Mouse (Mus musculus) small intestine, adult 2 months (tissue): Measurements from ENCODE around the gene Nr3c2.

ENCODE experiments used
- CTCF ChIP-seq: fragments of 200-500 bp; IDR thresholded peaks from 2 replicates; pipeline ENCODE4 v1.5.1; 2012; ENCODE audit warnings: low read depth, mild to moderate bottlenecking, control low read depth, inconsistent platforms, low read length, moderate library complexity, mixed read lengths; ENCODE audit not compliant: insufficient replicate concordance, insufficient read length; ENCODE audit errors: extremely low read depth
- POLR2A ChIP-seq: fragments of 200-500 bp; IDR thresholded peaks from 2 replicates; pipeline ENCODE4 v1.6.1; 2012; ENCODE audit warnings: low read depth, mild to moderate bottlenecking, control low read depth, inconsistent platforms, low read length, moderate library complexity

DNA sequence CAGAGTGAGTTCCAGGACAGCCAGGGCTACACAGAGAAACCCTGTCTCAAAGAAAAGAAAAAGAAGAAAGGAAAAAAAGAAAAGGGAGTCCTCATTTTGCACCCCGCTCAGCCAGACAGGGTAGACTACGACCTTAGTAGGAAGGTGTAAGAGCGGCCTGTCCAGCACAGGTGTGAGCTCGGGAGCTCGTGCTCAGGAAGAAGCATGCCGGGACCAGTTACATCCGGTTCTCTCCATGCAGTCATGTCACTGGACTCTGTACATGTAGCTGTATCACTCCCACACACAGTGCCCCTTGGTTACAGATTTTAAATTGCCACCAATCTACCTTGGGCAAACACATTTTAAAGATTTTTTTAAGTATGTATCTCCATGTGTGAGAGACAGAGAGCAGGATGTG, 203.6 kb downstream of the Nr3c2 start:
- TF ChIP-seq CTCF (no peak), POLR2A (no peak)
